Mouse (Mus musculus): ENCODE measurements around the gene Vmn2r100. TPM values are rescaled to one million over a fixed set of nuclear protein-coding genes. Genes with fewer than 3 reads are reported as not detected.

Gene Vmn2r100
- polyA plus RNA-seq (2014; fragmentation: Nextera tagmentation; extraction: Ambion mirVana) = not detected in 2 replicates

DNA sequence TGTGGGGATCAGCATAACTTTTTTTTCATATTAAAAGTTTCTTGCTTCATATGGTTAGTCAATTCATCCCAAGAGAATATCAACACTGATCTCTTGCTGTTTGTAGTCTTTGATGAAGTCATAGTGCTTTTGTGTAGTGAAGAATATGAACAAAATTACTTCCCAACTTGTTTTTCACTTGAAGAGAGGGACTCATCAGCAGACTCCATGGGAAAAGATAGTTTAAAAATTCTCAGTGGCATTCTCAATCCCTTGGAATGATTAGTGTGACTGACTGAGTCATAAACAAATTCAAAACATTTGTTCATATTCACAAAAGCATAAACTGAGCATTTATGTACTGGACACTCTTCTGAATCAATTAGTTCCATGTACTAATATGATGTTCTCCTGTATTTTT is at the start of gene Vmn2r100:
Vmn2r100 (plus strand) TSS at position 301 of the 400 bp plus-strand sequence.
- Histone ChIP-seq H3K27ac (replicated peaks; ENCODE audit: low read depth, low read length) (no peak within 1 kb of the TSS), H3K4me3 (replicated peaks; ENCODE audit: low read depth, low read length) (no peak within 1 kb of the TSS), H3K4me2 (ENCODE audit: low read length) (no peak within 1 kb of the TSS), H3K27me3 (ENCODE audit: control insufficient read depth, insufficient read depth, low read length) (no peaks in the 10 kb centered on the region), H3K9ac (replicated peaks; ENCODE audit: low read length) (no peak within 1 kb of the TSS), H3K9me3 (ENCODE audit: control insufficient read depth, low read length) (0 out of 2 replicates have a peak, but pooled peaks cover 4% of the 10 kb centered on the region), H3K36me3 (ENCODE audit: control insufficient read depth, insufficient read depth, low read length) (no peaks in the 10 kb centered on the region), H3K4me1 (ENCODE audit: control insufficient read depth, insufficient read depth, low read length) (no peaks in the 10 kb centered on the region)
- ATAC-seq (ENCODE audit: low FRiP score, low TSS enrichment) (no peak), DNase-seq (no peak)

DNA sequence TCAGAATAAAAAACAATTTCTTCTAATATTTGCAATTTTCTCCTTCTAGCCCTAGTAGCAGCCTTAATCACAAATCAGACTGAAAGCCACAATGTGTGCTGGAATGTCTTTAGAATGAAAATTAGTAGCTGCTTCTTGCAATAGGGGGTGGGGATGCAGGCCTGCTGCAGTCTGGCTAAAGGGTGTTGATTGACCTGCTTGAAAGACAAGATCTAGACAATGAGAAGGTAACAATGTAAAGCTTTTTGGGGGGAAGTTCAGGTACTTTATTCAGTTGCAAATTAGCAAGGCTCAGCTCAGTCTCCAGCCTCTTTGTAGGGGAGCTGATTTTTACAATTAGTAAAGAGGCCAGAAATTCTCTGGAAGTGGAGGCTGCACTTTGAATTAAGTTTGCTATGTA is 21.7 kb upstream of the Vmn2r100 start:
- ATAC-seq (ENCODE audit: low FRiP score, low TSS enrichment) = no peak
- Histone ChIP-seq H3K27me3 (ENCODE audit: control insufficient read depth, insufficient read depth, low read length) (no peaks in the 10 kb centered on the region), H3K4me1 (ENCODE audit: control insufficient read depth, insufficient read depth, low read length) (no peaks in the 10 kb centered on the region)

DNA sequence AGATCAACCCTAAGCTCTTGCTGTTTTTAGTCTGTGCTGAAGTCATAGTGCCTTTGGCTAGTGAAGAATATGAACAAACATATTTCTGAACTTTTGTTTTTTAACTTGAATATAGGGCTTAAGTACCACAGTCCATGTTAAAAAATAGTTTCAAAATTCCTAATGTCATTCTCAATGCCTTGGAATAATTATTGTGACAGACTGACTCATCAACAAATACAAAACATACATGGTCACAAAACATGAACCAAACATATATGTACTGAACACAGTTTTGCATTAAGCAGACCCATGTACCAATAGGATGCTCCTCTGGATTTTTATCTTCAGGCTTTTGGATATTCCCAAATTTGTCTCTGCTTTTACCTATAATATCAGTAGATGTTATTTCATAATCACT is 72.4 kb downstream of the Vmn2r100 start, which contains the start of gene Vmn2r101:
Vmn2r101 (plus strand) TSS at position 301 of the 400 bp plus-strand sequence.
- H3K27me3 ChIP-seq (ENCODE audit: control insufficient read depth, insufficient read depth, low read length) = no peaks in the 10 kb centered on the region
- ATAC-seq (ENCODE audit: low FRiP score, low TSS enrichment) (no peak), DNase-seq (no peak)
- no peaks in the 10 kb centered on the region for H3K36me3 ChIP-seq (ENCODE audit: control insufficient read depth, insufficient read depth, low read length)
- no peak within 1 kb of the TSS for H3K4me2 ChIP-seq (ENCODE audit: low read length)
- no peak within 1 kb of the TSS for H3K4me3 ChIP-seq (replicated peaks; ENCODE audit: low read depth, low read length)
- no peaks in the 10 kb centered on the region for H3K4me1 ChIP-seq (ENCODE audit: control insufficient read depth, insufficient read depth, low read length)
- no peak within 1 kb of the TSS for H3K9ac ChIP-seq (replicated peaks; ENCODE audit: low read length)
- peaks cover 6% of the 10 kb centered on the region; the same call in 1 of the 2 replicates for H3K9me3 ChIP-seq (ENCODE audit: control insufficient read depth, low read length)
- H3K27ac ChIP-seq (replicated peaks; ENCODE audit: low read depth, low read length) = no peak within 1 kb of the TSS

More for the DNA sequence above, 21.7 kb upstream of the Vmn2r100 start:
- no peaks in the 10 kb centered on the region for H3K36me3 ChIP-seq (ENCODE audit: control insufficient read depth, insufficient read depth, low read length)
- H3K9me3 ChIP-seq (ENCODE audit: control insufficient read depth, low read length) = peaks cover 6% of the 10 kb centered on the region; the same call in 1 of the 2 replicates
- no peak for DNase-seq
- H3K4me3 ChIP-seq (replicated peaks; ENCODE audit: low read depth, low read length) = no peak overlapping the region
- H3K9ac ChIP-seq (replicated peaks; ENCODE audit: low read length) = no peak overlapping the region
- H3K27ac ChIP-seq (replicated peaks; ENCODE audit: low read depth, low read length) = no peak overlapping the region
- no peak overlapping the region for H3K4me2 ChIP-seq (ENCODE audit: low read length)

Other genes with a start within 250 kb of the Vmn2r100 start
- gene Vmn2r99, start 142.8 kb upstream of the Vmn2r100 start, polyA plus RNA-seq (2014; fragmentation: Nextera tagmentation; extraction: Ambion mirVana) = not detected in 2 replicates
- gene Vmn2r101, start 72.5 kb downstream of the Vmn2r100 start, polyA plus RNA-seq (2014; fragmentation: Nextera tagmentation; extraction: Ambion mirVana) = not detected in 2 replicates
- gene Vmn2r102, start 155.6 kb downstream of the Vmn2r100 start, polyA plus RNA-seq (2014; fragmentation: Nextera tagmentation; extraction: Ambion mirVana) = not detected in 2 replicates

Data from midbrain, embryonic 14.5 days (tissue).